Mouse (Mus musculus) layer of hippocampus, adult 9-10 months (tissue): ENCODE measurements around the gene 2610528A11Rik.
A peak's percentile ranks its signal among the peaks of the same experiment; 100 is the strongest.
"Not testable (repeated sequence)": the region's sequence is repeated elsewhere in the genome, so short reads cannot be mapped to it uniquely, and the experiment has no call there.

Experiments
- DNase-seq: peaks from one replicate; pipeline ENCODE4 v3.0.0; 2022; ENCODE audit warnings: low spot score

The 2610528A11Rik gene

DNA sequence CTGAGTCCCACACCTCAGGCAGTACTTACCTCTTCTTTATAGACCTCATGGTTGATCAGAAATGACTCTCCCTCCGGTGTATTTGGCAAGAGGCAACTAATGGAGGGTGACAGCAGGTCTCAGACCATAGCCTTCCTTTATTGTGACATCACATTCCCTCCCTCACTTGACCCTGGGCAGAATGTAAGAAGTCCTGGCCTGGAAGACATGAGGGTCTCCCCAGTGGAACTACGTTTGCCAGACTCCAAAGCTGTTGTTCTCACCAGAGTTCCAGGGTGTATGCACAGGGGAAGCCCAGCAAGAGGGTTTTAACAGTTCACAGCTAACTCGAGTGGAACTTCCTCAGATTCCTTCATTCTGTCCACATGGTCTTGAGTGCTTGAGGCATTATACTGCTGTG is at the start of gene 2610528A11Rik:
Gene 2610528A11Rik, minus strand, starts transcription at position 101 of the 400 bp plus-strand sequence.
- DNase-seq = no peak

DNA sequence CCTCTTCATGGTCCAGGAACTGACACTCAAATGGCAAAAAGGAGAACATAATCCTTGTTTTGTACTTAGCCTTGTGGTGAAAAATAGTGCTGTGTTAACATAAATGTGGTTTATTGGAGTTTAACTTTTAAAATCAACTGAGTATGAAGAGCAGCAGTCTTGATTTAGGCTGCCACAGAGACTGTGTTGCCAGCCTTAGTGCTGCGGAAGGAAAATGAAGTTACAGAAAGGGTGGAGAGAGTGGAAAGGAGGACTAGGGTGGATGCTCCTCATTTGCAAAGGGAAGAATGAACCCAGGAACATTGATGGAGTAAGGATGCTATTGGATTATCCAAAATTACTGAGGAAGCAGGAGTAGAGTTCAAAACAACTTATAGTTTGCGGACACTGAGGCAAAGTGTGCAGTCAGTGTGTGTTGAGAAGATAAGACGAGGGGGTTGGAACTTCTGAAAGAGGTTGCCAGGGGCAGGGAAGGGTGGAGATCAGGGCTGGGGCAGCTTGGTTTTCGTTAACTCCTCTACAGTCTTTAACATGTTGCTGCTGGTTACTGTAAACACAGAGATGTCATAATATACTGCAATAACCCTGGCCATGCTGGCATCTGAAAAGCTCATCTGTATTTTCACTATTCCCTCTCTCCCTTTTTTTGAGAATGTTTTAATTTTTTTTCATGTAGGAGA is 49.6 kb upstream of the 2610528A11Rik start:
- DNase-seq = no peak

DNA sequence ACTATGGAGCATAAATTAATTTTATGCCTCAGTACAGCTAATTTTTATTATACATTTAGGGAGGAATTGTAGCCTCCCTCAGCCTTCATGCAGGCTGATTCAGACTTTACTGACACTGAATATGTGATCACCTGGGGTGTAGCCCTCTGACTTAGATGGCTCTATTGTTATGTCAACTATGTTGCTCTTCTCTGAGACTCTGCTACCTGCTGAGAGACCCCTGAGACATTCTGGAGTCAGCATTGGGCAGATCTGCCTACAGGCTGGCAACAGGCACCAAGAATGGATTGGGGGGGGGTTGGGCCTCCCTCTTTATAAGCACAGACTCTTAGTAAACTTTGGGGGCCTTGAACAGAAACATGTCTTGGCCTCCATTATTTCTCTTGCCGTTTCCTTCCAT is 40.6 kb upstream of the 2610528A11Rik start:
- DNase-seq = no peak

DNA sequence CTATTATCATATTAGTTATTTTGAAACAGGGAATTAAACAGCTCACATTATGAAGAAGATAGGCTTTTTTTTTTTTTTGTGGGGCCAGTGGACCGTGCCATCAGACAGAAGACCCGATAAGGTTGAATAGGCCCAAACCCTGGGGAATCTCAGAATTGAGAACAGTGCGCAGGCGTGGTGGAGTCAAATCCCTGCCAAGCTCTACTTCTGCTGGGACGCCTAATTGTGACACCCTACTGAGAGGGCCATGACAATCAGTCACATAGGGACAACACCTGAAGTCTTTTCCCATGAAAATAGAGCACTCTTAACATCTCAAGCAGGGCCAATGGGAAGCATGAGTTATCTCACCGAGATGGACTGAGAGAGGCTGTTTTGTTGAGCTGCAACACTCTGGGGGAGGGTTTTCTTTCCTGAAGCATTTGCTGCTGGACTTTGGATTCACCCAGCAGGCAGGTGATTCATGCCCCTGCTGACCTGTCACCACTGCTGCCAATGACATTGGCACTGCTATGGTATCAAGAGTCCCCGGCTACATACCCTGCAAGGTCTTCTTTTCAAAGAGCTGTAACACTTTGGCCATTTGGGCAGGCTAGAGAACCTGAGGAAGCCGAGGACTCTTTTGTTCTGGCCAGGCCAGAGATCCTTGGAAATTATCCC is 25.4 kb upstream of the 2610528A11Rik start:
- DNase-seq = no peak

DNA sequence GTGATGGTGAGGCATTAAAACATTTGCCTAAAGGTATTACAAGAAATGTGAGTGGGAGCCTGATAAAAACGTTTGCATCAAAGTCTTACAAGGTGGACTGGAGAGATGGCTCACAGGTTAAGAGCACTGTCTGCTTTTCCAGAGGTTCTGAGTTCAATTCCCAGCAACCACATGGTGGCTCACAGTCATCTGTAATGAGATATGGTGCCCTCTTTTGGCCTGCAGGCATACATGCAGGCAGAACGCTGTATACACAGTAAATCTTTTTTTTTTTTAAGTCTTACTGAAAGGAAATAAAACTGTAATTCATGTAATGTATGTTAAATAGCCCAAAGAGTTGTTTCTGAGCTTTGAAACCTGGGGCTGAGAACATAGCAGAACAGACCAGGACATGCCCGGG is 23.8 kb upstream of the 2610528A11Rik start:
- not testable (repeated sequence) for DNase-seq

DNA sequence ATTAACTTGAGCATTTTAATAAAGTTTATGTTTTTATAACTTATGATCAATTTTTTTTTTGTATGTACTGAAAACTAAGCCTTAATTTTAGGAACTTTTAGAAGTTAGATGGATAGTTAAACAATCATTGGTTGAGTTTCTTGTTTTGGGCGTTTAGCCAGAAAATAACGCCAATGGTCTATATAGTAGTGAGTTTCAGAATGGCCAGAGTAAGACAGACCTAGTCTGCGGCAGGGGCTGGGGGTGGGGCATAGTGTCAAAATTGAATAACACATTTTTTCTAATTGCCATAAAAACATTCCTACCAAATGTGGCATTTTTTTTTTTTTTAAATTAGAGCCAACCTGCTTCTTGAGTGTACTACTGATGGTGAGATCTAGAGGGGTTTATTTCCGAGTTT is 22.3 kb upstream of the 2610528A11Rik start:
- no peak for DNase-seq

DNA sequence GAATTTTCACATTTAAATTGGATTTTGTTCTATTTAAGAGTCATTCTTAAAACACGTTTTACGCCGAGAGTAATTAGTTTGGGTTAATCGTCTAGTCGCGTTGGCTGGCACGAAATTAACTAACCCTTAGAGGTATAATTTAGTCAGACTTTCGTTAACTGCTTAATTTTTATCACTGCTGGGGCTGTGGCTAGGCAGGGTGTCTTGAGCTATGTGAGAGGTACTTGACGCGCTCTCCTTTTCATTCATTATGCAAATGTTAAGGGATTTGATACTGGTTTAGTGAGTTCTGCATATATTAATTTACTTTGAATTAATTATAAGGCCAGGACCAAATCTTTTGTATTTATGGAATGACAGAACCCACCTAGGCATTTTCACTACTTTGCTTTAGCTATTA is 21.8 kb upstream of the 2610528A11Rik start:
- no peak for DNase-seq

DNA sequence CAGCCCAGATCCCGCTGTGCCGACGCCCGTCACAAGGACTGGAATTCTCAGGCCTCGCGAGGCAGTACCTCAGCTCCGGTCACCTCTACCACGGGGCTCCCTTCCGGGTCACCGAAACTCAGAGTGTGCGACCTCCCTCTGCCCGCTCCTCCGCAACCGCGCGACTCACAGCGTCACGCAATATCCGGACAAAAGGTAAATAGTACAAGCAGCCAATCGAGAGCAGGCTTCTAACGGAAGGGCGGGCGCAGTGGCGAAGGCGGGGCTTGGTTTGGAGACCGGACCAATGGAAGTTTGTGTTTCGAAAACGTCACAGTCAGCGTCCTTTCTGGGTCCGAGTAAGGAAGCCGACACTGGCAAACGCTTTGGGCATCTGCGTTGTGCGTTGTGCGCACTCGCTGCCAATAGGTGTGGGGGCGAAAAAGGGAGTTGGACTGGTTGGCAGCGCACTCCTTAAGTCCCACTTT is 21.3 kb upstream of the 2610528A11Rik start, which contains the start of gene Ghitm:
Gene Ghitm, minus strand, starts transcription at position 146 of the 467 bp plus-strand sequence.
- DNase-seq = peak; percentile 98

DNA sequence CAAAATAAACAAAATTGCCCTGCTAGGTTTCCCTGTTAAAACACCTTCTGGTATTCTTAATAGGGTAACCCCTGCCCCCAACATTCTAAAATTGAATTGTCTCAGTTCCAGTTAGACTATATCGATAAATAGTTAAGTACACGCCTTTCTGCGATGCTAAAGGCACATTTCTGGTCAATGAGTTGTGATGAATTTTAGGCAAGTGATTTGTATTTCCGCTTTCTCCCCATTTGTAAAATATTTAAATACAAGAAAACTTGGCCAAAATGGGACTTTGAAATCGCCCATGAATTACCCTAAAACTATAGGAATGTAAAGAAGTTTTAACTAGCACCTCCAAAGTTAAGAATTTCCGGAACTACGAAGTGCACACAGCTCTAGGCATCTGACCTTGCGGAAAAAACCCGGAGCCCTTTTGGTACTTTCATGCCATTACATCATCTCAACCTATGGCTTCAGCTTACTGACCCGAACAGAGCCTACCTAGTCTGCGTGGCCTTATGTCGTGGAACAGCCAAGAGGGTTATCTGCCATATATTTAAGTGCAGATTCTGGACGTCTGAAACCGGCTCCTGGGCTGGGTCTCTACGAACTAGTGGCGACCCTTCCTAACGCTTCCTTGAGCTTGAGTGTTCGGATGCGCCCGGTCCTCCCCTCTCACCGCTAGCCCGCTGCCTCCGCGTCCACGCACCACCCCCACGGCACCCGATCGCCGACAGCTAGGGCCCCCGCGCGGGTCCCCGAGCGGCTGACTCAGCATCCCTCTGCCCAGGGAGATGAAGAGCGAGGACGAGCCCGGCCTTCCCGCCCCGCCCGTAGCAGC is 20.7 kb upstream of the 2610528A11Rik start:
- DNase-seq = no peak

DNA sequence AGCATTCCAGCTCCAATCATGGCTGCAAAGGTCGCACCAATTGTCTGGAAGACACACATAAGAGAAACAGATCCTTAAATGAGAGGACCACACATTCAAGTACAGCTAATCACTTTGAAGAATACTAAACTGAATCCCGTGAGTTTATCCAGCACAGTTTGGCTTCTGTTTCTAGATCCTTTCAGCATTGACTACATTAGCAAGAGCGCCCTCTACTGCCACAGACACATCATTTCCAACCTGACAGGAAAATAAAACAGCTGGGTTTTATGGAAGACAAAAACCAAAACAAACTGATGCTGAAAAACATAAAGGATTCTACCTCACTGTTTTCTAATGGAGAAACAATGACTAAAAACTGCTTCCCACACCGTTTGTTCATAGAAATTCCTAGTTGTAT is 13.8 kb upstream of the 2610528A11Rik start:
- no peak for DNase-seq

DNA sequence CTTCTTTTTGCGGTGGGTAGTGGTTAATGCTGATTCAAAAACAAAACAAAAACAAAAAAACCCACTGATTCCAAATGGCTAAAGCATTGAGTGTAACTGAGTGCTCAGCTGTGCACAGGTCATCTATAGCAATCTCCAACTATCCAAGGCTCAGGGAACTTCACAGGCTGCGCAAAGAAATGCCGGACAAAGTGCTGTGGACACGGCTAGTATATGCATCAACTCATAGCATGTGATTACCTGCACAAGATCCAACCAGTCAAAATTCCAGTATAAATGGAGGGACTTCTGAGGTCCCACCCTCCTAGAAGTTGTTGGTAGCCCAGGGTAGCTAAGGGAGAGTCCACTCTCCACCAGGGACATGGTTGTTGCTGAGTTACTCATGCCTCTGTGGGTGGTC is 5.4 kb upstream of the 2610528A11Rik start:
- DNase-seq = no peak

DNA sequence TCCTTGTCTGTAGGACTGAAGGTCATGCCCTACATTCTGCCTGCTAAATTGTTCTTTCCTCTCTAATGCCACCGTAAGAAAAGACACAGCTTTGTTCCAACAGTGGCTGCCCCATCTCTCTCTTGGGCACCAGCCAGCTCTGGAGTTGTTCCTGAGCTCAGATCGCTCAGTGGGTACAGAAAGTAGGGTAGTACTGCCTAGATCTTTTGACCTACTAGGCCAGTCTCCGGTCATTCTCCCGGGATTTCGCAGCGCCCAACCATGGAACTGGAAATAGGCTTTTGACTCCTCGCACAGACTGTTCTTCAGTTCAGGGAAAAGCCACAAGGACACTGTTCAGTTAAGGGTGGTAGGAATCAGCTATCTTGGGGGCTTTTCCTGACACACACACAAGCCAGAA is 891 bp downstream of the 2610528A11Rik start:
- no peak for DNase-seq

DNA sequence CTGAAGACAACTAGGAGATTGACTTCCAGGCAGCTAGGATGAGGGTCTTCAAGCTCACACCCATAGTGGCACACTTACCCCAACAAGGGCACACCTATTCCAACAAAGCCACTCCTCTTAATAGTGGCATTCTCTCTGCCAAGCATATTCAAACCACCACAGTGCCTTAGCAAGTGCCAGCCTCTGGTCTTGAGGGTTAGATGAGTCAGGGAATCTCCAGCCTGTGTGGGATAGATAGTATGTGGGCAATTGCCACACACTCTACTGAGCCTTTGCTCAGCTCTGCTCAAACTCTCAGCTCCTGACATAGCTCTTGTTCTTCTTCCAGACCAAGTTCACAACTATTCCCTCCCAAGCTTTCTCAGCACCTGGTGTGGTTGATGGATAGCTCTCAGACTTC is 2.5 kb downstream of the 2610528A11Rik start:
- no peak for DNase-seq

DNA sequence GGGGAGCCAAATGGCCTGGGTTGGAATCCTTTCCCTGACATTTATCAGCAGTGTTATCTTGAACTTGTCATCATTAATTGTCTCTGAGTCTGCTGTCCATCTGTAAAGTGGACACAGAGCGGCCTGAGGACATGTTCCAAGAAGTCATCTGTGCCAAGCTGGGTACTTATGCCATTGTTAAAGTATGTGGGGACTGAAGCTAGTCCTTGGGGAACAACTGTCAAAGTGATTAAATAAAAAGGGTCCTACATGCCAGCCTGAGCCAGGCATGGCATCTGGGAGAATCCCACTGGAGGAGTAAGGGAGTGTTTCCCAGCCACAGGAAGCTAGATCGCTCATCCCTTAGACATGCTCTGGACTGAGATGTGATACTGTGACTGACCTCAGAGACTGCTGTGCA is 3.4 kb downstream of the 2610528A11Rik start:
- DNase-seq = no peak

DNA sequence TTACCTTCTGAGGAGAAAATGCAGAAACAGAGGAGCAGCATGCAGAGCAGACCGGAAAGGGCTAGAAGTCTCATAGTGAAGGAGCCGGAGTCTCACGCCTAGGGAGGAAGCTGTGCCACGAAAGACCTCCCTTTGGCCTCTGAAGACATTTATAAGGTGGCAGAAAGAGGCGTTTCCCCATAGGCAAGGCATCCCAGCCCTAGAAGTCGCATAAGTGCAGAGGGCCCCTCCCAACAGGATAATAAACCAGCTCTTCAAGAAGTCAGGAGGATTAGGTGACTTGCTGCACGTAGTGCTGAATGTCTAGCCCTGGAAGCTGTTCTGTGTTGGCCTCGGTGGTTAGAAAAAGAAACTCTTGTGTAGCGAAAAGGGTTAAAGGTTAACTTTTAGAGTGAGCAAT is 3.8 kb downstream of the 2610528A11Rik start:
- DNase-seq = no peak

DNA sequence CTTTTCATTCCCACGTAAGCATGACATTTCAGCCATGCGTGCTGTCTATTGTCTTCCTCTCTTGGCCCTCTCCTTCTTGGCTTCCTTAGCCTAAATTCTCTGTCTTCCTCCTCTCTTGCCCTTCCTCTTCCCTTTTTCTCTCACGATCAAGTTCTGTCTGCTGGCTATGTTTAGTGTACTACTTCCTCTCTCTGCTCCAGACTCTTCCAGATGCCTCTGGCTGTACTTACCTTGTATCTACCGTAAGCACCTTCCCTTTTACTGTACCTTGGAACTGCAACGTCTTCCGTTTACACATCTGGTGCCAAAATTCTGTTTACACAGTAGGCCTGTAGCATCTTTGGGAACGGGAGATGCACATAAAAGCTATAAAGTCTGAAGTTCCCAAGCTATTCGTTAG is 4.4 kb downstream of the 2610528A11Rik start:
- no peak for DNase-seq

DNA sequence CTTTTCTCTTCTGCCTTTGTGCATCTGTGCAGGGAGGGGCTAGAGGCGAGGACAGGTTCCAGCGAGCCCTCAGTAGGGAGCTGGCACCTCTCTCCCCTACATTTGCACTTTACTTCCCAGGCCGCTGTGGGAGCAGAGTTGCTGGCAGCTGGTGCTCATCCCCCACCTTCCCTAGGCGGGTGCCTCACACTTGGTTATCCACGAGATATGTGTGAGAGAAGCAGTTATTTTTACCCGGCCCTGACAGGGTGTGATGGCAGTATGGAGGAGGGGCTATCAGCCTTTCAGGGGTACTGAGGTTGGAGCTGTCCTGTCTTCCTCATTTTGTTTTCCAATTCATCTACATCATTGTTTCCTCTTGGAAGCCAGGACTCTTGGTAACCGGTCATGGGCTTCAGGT is 8.0 kb downstream of the 2610528A11Rik start:
- DNase-seq = no peak

DNA sequence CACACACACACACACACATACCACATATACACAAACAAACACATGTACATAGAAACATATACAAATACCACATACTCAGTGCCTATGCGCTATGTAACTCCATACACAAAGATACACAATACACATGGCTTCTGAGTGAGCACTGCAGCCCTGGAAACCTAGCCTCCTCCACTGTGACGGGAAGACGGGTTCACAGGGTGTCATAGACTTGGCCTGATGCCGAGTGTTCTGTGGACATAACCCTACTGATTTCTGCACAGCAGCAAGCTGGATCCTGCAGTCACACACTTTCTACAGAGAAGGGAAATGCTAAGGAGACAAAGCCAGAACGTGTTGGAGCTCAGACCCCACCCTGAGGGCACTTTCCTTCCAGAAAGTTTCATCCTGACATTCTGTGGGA is 9.1 kb downstream of the 2610528A11Rik start:
- no peak for DNase-seq

DNA sequence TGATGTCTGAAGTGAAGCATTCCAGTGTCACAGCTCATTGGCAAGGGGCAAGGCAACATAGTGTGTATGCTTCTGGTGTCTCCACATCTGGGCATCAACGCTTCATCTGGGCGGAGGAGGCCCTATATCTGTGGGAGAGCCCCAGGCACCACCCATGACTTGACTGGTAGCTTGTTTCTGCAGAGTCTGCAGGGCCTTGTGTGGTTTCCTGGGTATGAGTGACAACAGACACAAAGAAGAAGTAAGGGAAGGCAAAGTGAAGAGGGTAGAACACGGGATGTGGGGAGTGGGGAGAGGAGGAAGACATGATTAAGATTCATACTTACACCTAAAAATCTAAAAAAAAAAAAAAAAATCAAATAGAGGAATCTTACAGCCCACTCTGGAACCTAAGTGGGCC is 11.3 kb downstream of the 2610528A11Rik start:
- no peak for DNase-seq

DNA sequence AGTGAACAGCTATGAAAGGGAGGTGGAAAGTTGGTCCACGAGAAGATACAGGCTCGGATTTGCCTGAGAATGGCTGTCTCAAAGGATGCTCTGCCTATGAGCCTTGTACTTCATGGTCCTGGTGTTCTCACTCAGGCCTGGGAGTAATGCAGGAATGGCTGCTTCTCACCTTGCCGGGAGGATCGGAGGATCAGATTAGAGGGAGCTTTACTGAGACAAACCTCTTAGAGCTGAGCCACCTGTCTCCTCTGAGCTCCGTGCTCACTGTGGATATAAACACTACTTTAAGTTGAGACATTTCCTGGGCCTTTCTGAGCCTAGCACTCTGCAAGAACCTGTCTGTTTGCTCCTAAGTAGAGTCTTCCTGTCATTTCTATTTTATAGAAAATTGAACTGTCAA is 12.3 kb downstream of the 2610528A11Rik start:
- DNase-seq = no peak

DNA sequence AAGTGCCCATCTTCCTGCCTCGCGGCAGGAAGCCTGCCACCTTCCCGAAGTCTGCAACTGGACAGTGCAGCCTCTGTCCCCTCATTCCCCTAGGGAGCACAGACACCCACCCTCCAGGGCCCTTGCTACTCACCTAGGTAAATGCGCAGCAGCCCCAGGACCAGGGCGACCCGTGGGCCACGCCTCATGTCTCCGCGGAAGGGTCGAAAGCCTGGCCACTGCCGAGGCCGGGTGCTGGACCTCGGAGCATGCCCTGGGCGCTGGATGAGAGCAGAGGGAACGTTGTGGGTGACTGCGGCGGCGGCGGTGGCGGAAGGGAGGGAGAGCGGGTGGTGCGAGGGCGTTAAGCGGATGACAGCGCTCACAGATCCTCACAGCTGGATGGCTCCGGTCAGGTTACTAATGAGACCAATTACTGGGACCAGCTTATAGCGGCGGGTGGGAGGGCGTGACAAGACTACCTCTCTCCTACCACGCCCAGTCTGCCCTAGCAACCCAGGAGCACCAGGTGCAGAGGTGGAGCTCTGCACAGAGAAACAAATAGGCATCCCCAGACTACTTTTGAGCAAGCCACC is 15.8 kb downstream of the 2610528A11Rik start, which contains the start of gene Cdhr1:
Gene Cdhr1, minus strand, starts transcription at position 392 of the 575 bp plus-strand sequence.
- no peak for DNase-seq

DNA sequence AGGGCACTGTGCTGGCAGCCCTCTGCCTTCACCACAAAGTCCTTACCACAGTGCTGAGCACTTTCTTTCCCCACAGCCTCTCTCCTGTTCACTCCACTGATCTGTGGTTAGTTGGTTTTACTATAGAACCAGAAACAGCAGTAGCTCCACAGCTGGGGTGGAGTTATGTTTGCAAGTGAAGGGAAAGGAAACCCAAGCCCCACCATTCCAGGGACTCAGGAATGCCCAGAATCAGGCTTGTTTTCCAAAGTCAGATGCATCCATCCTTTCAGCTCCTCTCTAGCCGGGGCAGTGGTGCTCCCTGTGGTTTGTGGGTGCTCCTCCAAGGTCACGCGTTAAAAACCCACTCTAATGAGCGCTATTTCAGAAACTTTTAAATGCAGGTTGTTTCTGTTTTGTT is 18.3 kb downstream of the 2610528A11Rik start:
- DNase-seq = no peak
